Mouse (Mus musculus): Measurements from ENCODE around the gene Litaf.

Litaf gene

GRCm38 (mm10) chr16:10916271-10916670 is 149.7 kb downstream of the Litaf start:
- DNase-seq (ENCODE audit: low read depth in 1 of 2, low spot score in 2 of 2), result no peak

- DNase-seq (ENCODE audit: low read depth in 1 of 2, low spot score in 2 of 2), result no peak
Observed at GRCm38 (mm10) chr16:10915066-10915465, 150.9 kb downstream of the Litaf start.

GRCm38 (mm10) chr16:10911061-10911460 is 154.9 kb downstream of the Litaf start:
- no peak for DNase-seq (ENCODE audit: low read depth in 1 of 2, low spot score in 2 of 2)

- DNase-seq (ENCODE audit: low read depth in 1 of 2, low spot score in 2 of 2), result no peak
Observed at GRCm38 (mm10) chr16:10910541-10910940, 155.4 kb downstream of the Litaf start.

All from monocyte, adult 2 months (primary cell).